In genomic region chr7:90098253-90098652, GRCm38 (mm10) we compare ENCODE assay signal across 20 mouse cellular contexts.
"Had no signal": no experiment of that assay in that cellular context is flagged by ENCODE, and none has a peak within 500 bp of the region (broad histone marks: within the 10 kb centered on the region; RNA-seq: fewer than 3 reads in every experiment).

No protein-coding gene starts in this region.

- H3K4me3 ChIP-seq: limb, embryonic 12.5 days; limb, embryonic 15.5 days; lung, embryonic 15.5 days; midbrain, embryonic 12.5 days; neural tube, embryonic 12.5 days; neural tube, embryonic 15.5 days had no signal

- DNase-seq: kidney, adult 18-20 months; kidney, adult 9 months; kidney, postnatal 25 days; layer of hippocampus, postnatal 36 days; left cerebral cortex, postnatal 4 days; lung, adult 18-20 months; lung, postnatal 10 days; lung, postnatal 36 days; retina, postnatal 1 day; right cerebral cortex, postnatal 25 days; thymus, adult 18-20 months; thymus, postnatal 36 days had no signal

- H3K4me1 ChIP-seq: limb, embryonic 12.5 days; midbrain, embryonic 12.5 days; midbrain, embryonic 15.5 days; neural tube, embryonic 12.5 days; neural tube, embryonic 15.5 days had no signal

- ATAC-seq: midbrain, embryonic 15.5 days had no signal

- H3K27ac ChIP-seq: limb, embryonic 12.5 days; limb, embryonic 15.5 days; liver, embryonic 14.5 days; lung, embryonic 15.5 days; midbrain, embryonic 12.5 days; midbrain, embryonic 15.5 days; neural tube, embryonic 12.5 days; neural tube, embryonic 15.5 days had no signal
